Comparison of ENCODE assay signal across 8 mouse cellular contexts in the genomic region with DNA sequence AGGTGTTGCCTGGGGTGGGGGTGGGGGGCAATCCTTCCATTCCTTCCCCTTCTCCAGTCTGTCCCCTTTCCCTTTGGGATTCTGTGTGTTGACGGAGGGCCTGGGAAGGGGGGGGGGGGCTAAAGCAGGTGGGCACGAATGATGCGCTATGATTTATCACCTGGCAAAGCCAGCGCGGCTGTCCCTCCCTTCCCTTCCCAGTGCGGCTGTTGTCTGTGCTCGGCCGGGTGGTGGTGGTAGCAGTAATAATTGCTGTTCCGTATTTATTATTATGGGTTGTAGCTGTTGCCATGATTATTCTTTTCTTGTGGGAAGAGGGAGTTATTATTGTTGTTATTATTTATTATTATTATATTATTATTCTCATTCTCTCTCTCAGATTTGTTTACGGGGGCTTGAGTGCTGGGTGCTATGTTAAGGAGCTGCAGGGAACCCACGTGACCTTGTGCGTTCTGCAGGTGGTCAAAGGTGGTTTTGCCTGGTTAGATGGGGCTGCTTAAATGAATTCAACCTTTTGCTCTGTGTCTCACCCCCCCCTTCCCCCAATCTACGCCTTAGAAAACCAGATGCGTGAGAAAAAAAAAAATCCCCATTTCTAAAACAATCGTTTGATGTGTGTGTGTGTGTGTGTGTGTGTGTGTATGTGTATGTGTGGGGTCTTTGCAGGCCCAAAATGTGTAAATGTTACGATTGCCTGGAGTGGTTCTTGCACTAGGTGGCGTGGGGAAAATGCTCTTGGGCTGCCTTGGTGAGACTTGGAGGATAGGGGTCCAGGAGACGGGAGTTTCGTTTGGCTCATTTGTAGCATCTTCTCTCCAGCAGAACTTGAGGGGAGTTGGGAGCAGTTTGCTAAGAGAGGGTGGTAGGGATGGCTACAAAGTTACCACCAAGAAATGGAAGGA. TPM values are rescaled to one million over a fixed set of nuclear protein-coding genes. Genes with fewer than 3 reads are reported as not detected.
DNase-seq lines count a peak whose midpoint lies in the region; ATAC-seq lines count a peak whose summit lies in the region.
"Had no signal": no experiment of that assay in that cellular context is flagged by ENCODE, and none has a peak within 500 bp of the region (broad histone marks: within the 10 kb centered on the region; RNA-seq: fewer than 3 reads in every experiment).

No protein-coding gene starts in this region.

- no peak overlapping the region for H3K27ac ChIP-seq in neural tube, embryonic 11.5 days (ENCODE audit: low read depth, low read length)
- no peak overlapping the region for H3K27ac ChIP-seq in embryonic facial prominence, embryonic 13.5 days
- H3K27ac ChIP-seq in stomach, embryonic 16.5 days (ENCODE audit: low read length): no peak overlapping the region

- peak overlapping the region; percentile 61; the same call in 1 of the 2 replicates for H3K4me3 ChIP-seq in neural tube, embryonic 11.5 days (ENCODE audit: low read depth, low read length)
- peak overlapping the region; percentile 59; the same call in 1 of the 2 replicates for H3K4me3 ChIP-seq in embryonic facial prominence, embryonic 13.5 days
- peak overlapping the region; percentile 61; the same call in 1 of the 2 replicates for H3K4me3 ChIP-seq in stomach, embryonic 16.5 days (replicated peaks; ENCODE audit: low read length)

- ATAC-seq in neural tube, embryonic 11.5 days (ENCODE audit: insufficient read depth, low FRiP score, low TSS enrichment): no peak
- ATAC-seq in embryonic facial prominence, embryonic 13.5 days (ENCODE audit: insufficient number of reproducible peaks, insufficient read depth, low FRiP score, low TSS enrichment, low read depth): no peak
- no peak for ATAC-seq in stomach, embryonic 16.5 days (ENCODE audit: insufficient read depth, low FRiP score)

- H3K27me3 ChIP-seq in neural tube, embryonic 11.5 days (ENCODE audit: control insufficient read depth, insufficient read depth, low read length): peaks cover 12% of the 10 kb centered on the region
- peaks cover 72% of the 10 kb centered on the region for H3K27me3 ChIP-seq in embryonic facial prominence, embryonic 13.5 days
- peaks cover 39% of the 10 kb centered on the region for H3K27me3 ChIP-seq in stomach, embryonic 16.5 days (ENCODE audit: control insufficient read depth, insufficient read depth, low read length)

- H3K36me3 ChIP-seq in neural tube, embryonic 11.5 days (ENCODE audit: control insufficient read depth, insufficient read depth, low read length): no peaks in the 10 kb centered on the region
- no peaks in the 10 kb centered on the region for H3K36me3 ChIP-seq in embryonic facial prominence, embryonic 13.5 days
- no peaks in the 10 kb centered on the region for H3K36me3 ChIP-seq in stomach, embryonic 16.5 days (ENCODE audit: control insufficient read depth, insufficient read depth, low read length)

- H3K4me2 ChIP-seq in neural tube, embryonic 11.5 days (ENCODE audit: low read depth): peak overlapping the region; percentile 89
- H3K4me2 ChIP-seq in embryonic facial prominence, embryonic 13.5 days: peak overlapping the region; percentile 99
- no peak overlapping the region for H3K4me2 ChIP-seq in stomach, embryonic 16.5 days (ENCODE audit: low read depth, low read length)

- H3K9ac ChIP-seq in neural tube, embryonic 11.5 days (ENCODE audit: low read length): no peak overlapping the region; the same call in 1 of the 2 replicates
- no peak overlapping the region for H3K9ac ChIP-seq in embryonic facial prominence, embryonic 13.5 days
- H3K9ac ChIP-seq in stomach, embryonic 16.5 days (ENCODE audit: low read length): no peak overlapping the region

- no peak for DNase-seq in neural tube, embryonic 11.5 days (ENCODE audit: low spot score)
- no peak for DNase-seq in neural tube, embryonic 10.5 days (ENCODE audit: extremely low spot score, low spot score)
- peak; percentile 42 to 47 for DNase-seq in left cerebral cortex, postnatal 14 days (ENCODE audit: low spot score in 2 of 2)
- no peak for DNase-seq in Muller cell, postnatal 12 days (ENCODE audit: inconsistent ontology term)
- no peak for DNase-seq in spleen, adult 12 weeks (ENCODE audit: low spot score)
- DNase-seq: lung, adult 2 months had no signal

- H3K4me1 ChIP-seq in neural tube, embryonic 11.5 days (ENCODE audit: control insufficient read depth, insufficient read depth, low read length): 0 out of 2 replicates have a peak, but pooled peaks cover 2% of the 10 kb centered on the region
- peaks cover 10% of the 10 kb centered on the region; the same call in 1 of the 2 replicates for H3K4me1 ChIP-seq in embryonic facial prominence, embryonic 13.5 days
- H3K4me1 ChIP-seq in stomach, embryonic 16.5 days (ENCODE audit: control insufficient read depth, insufficient read depth, low read length): no peaks in the 10 kb centered on the region

- no peaks in the 10 kb centered on the region for H3K9me3 ChIP-seq in neural tube, embryonic 11.5 days (ENCODE audit: control insufficient read depth, low read length)
- no peaks in the 10 kb centered on the region for H3K9me3 ChIP-seq in embryonic facial prominence, embryonic 13.5 days
- H3K9me3 ChIP-seq in stomach, embryonic 16.5 days (replicated peaks; ENCODE audit: control insufficient read depth, low read length): no peaks in the 10 kb centered on the region

- WGBS in neural tube, embryonic 11.5 days: 26% methylated on average over 19 of the region's 19 CpGs
- 27% methylated on average over 19 of the region's 19 CpGs for WGBS in embryonic facial prominence, embryonic 13.5 days
- WGBS in stomach, embryonic 16.5 days: 27% methylated on average over 19 of the region's 19 CpGs

- intact Hi-C loops in left cerebral cortex, postnatal 14 days (cut with DNase I): loop anchor here (2.0 kb wide), 1 partner anchor 80 kb away; no protein-coding TSS in a partner anchor

RNA-seq across cellular contexts. Expression of a gene that starts 1.5 kb away (rescaled TPM):
- polyA plus RNA-seq in neural tube, embryonic 11.5 days (2014; fragmentation: Nextera tagmentation; extraction: Ambion mirVana): 1.1 and 1.4 TPM in 2 replicates
- 0.41 and 0.52 TPM in 2 replicates for polyA plus RNA-seq in embryonic facial prominence, embryonic 13.5 days (2015; fragmentation: Nextera tagmentation; extraction: Ambion mirVana)
- 10 to 100 TPM; 36.5 to 39.7 TPM for total RNA-seq in left cerebral cortex, postnatal 14 days (2021)
- 0.19 and 0.36 TPM in 2 replicates for polyA plus RNA-seq in stomach, embryonic 16.5 days (2015; fragmentation: Nextera tagmentation; extraction: Ambion mirVana)

RNA-seq across cellular contexts. Expression of a gene that starts 26.4 kb away (rescaled TPM):
- 84.9 and 90.2 TPM in 2 replicates for polyA plus RNA-seq in neural tube, embryonic 11.5 days (2014; fragmentation: Nextera tagmentation; extraction: Ambion mirVana)
- 87.7 and 103 TPM in 2 replicates for polyA plus RNA-seq in embryonic facial prominence, embryonic 13.5 days (2015; fragmentation: Nextera tagmentation; extraction: Ambion mirVana)
- total RNA-seq in left cerebral cortex, postnatal 14 days (2021): 10 to 100 TPM; 20.2 to 25.5 TPM
- polyA plus RNA-seq in stomach, embryonic 16.5 days (2015; fragmentation: Nextera tagmentation; extraction: Ambion mirVana): 75.9 and 88.6 TPM in 2 replicates

RNA-seq across cellular contexts. Expression of a gene that starts 58.2 kb away (rescaled TPM):
- 92.2 and 99.2 TPM in 2 replicates for polyA plus RNA-seq in neural tube, embryonic 11.5 days (2014; fragmentation: Nextera tagmentation; extraction: Ambion mirVana)
- polyA plus RNA-seq in embryonic facial prominence, embryonic 13.5 days (2015; fragmentation: Nextera tagmentation; extraction: Ambion mirVana): 46.1 and 51.7 TPM in 2 replicates
- total RNA-seq in left cerebral cortex, postnatal 14 days (2021): 100 to 1,000 TPM; 387 to 415 TPM
- 34.1 and 35.0 TPM in 2 replicates for polyA plus RNA-seq in stomach, embryonic 16.5 days (2015; fragmentation: Nextera tagmentation; extraction: Ambion mirVana)

Comparison
In these comparisons a context has a peak if more than half of its experiments do, and no peak if none do; other contexts are left out.
1. DNase-seq: peak in left cerebral cortex, postnatal 14 days (2 of 2); none in neural tube, embryonic 11.5 days (single experiment), neural tube, embryonic 10.5 days (single experiment), Muller cell, postnatal 12 days (single experiment) and spleen, adult 12 weeks (single experiment).
2. Peak in every context shown above with its lines, with median percentiles within 50 percentile points of each other: H3K4me3 ChIP-seq.